Mouse (Mus musculus) urinary bladder, adult 2 months (tissue): Measurements from ENCODE around the gene Nsmce1. TPM values are rescaled to one million over a fixed set of nuclear protein-coding genes. Genes with fewer than 3 reads are reported as not detected.

ENCODE experiments used
- DNase-seq: peaks from one replicate; pipeline ENCODE4 v3.0.0; 2022; ENCODE audit warnings: low spot score
- polyA plus RNA-seq: library from polyadenylated mRNA; depleted of rRNA; stranded (reverse); fragments of >200 nt; gene quantifications from 2 replicates; pipeline ENCODE4 v1.2.3, GENCODE M21; 2012; rRNA removed

Gene Nsmce1
- 57.6 and 57.9 TPM in 2 replicates for polyA plus RNA-seq

DNA sequence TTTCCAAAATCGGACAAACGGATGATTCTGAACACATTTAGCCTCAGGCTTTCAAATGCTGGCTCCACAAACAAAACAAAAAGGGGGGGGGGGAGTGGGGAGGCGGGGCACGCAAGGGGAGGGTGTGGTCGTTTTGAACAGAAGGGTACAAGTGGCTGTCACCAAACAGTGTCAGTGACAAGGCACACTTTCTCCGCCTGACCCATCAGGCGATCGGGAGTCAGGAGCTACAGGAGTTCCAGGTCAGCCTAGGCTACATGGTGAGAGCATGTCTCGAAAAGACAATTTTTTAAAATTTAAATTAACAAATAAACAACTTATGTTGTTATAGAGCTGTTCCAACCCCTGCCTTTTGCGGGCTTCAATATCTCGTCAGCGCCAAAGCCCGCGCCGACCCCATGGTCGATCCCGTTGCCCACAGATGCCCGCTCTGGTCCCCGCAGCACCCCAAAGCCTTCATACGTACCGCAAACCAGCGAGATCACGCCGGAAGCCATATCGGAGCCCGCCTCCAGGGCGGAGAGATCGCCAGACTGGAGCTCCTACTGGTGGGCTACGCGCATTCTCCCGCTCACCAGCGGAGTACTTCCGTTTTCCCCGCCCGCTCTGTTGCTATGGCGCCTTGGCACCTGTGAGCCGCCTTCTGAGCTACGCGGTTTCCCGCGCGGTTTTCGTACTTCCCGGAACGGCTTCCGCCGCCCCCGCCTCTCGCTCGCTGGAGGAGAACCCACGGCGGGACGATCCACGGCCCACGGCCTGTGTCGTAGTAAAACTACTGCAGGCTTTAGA is at the start of gene Nsmce1:
Gene Nsmce1 (minus strand): TSS at position 650 of the 789 bp plus-strand sequence.
- peak; percentile 81 for DNase-seq

DNA sequence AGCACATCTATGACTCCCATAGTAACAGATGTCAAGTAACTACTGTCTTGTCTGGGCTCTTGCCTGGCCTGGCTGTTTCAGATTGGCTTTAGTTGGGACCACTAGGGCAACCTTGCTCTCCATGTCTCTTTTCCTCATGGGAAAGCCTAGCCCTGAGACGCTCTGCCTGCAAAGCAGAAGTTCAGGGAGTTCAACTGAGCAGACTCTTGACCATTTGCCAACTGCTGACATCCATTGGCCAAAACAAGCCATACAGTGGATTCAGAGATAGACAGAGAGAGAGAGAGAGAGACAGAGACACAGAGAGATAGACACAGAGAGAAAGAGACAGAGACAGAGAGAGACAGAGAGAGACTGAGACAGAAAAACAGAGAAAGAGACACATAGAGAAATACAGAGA is 49.6 kb upstream of the Nsmce1 start:
- no peak for DNase-seq

- no peak for DNase-seq
Measured at GRCm38 (mm10) chr7:125539351-125539750, 48.0 kb upstream of the Nsmce1 start.

DNA sequence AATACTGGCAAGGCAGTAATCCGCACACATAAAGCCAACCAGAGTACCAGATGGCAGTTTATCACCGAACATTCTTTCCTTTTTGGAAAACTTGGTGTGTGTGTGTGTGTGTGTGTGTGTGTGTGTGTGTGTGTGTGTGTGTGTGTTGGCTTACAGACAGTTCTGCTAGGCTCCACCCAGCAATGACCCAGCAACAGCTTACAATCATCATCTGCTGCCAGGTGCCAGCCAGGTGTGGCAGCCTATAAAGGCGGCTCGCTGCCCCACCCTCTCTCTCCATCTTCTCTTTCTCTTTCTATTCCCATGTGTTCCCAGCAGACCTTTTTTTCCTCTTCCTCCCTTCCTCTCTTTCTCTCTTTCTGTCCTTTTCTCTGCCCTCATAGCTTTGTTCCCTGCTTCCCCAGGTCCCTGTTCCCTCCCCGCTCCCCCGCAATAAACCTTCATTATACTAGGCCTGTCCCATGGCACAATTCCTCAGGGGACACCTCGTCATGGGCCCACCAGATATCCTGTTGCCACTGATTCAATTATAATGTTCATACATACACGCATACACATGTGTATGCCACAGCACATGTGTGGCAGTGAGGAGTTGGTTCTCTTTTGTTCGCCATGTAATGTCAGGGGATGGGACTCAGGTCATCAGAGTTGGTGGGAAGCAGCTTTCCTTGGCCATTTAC is 36.6 kb upstream of the Nsmce1 start:
- DNase-seq, result no peak

- DNase-seq, result no peak
Measured at GRCm38 (mm10) chr7:125527186-125527585, 35.8 kb upstream of the Nsmce1 start.

GRCm38 (mm10) chr7:125523051-125523450 is 31.7 kb upstream of the Nsmce1 start:
- DNase-seq, result no peak

GRCm38 (mm10) chr7:125519715-125520114 is 28.3 kb upstream of the Nsmce1 start:
- DNase-seq, result no peak

DNA sequence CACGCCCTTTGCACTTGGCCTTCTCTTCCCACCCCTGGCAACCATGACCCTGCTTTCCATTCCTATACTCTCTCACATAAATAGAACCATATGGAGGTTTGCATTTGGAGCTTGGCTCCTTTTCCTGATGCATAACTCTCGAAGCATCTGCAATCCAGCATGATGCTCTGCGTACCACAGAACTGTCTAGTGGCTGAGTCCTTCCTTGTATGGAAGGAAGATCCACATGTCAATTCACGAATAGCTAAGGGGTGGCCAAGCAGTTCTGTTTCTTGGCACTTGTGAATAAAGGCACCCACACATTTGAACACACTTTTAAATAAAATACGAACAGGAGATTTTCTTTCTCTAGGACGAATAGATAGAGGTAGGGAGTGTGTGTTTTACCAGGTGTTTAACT is 26.1 kb upstream of the Nsmce1 start:
- DNase-seq, result no peak

- DNase-seq, result no peak
Measured at GRCm38 (mm10) chr7:125516723-125517122, 25.3 kb upstream of the Nsmce1 start.

DNA sequence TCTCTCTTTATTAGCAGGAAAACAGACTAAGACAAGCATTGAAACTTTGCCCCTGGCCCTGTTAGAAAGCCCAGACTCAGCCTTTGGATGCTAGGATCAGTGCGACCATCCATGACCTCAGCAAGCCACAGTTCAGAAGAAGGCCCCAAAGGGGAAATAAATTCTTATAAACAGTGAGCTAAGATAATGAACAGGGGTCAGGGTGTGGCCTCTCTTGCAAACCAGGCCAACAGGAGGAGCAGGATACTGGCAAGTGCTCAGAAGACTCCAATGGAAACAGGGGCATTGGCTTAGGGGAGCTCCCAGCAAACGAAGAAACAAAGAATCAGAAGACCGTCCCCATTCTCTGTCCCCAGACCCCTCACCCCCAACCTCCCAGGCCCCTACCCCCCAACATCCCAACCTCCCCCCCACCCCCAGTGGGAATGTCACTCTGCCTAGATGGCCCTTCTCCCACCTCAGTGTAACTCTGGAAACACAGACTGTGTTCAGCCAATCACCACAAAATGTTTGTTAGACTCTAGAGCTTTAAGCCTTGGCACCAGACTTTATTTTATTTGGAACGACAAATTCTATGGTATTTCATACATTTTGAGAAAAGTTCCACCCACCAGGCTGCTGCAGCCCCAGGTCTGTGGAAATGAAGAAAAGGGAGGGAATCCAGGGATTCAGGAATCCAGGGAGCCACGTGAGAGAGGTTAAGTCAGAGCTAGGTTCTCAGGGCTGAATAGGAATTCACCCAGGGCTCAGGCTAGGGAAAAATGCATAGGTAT is 23.9 kb upstream of the Nsmce1 start:
- DNase-seq, result no peak

- DNase-seq, result no peak
Measured at GRCm38 (mm10) chr7:125511852-125512251, 20.5 kb upstream of the Nsmce1 start.

DNA sequence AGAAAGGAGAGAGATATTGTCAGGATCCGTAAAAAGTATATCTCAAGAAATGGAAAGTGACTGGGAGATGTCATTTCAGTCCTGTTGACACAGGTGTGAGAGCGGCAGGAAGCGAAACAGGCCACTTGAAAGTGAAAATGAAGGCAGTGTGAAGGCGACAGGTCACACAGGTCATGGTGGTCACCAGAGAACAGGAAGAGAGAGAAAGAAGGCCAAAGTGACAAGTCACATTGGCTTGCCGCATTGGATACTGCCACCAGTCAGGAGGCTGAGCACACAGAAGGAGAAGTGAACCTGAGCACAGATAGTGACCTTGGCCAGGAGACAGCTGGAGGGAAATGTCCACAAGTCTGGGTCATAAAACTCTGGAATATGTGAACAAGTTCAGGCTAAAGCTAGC is 20.0 kb upstream of the Nsmce1 start:
- no peak for DNase-seq

DNA sequence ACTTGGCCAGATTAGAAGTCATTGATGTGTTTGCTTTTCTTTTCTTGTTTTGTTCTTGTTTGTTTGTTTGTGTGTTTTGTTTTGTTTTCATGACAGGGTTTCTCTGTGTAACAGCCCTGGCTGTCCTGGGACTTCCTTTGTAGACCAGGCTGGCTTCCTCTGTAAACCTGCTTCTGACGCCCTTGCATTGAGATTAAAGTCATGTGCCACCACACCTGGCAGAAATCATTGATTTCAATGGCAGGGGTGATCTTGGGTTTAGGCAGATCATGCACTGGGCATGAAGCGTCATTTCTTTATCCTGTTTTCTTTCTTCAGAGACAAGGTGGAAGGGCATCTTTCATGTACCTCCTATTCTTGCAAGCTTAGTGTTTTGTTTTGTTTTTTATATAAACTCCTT is 15.9 kb upstream of the Nsmce1 start:
- no peak for DNase-seq

DNA sequence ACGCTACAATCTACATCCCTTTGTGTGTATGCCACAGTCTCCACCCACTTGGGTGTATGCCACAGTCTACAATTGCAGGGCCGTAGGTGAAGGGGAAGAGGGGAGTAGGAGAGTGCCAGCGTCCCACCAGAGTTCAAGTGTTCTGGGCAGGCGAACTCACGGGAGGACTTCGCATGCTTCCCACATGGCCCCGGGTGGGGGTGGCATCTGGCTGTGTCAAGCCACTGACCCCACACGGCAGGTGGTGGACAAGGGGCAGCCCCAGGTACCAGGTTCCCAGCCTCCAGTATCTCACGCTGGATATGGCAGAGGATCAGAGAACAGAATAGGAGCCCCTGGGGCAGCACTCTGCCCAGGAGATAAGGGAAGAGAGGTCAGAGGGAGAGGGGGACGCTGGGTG is 14.2 kb upstream of the Nsmce1 start:
- no peak for DNase-seq

GRCm38 (mm10) chr7:125504618-125505017 is 13.2 kb upstream of the Nsmce1 start:
- no peak for DNase-seq

GRCm38 (mm10) chr7:125503374-125504092 is 12.1 kb upstream of the Nsmce1 start:
- DNase-seq, result no peak

- DNase-seq, result no peak
Measured at GRCm38 (mm10) chr7:125500879-125501278, 9.5 kb upstream of the Nsmce1 start.

- no peak for DNase-seq
Measured at GRCm38 (mm10) chr7:125499927-125500868, 8.8 kb upstream of the Nsmce1 start.

GRCm38 (mm10) chr7:125495864-125496440 is 4.6 kb upstream of the Nsmce1 start:
- no peak for DNase-seq

DNA sequence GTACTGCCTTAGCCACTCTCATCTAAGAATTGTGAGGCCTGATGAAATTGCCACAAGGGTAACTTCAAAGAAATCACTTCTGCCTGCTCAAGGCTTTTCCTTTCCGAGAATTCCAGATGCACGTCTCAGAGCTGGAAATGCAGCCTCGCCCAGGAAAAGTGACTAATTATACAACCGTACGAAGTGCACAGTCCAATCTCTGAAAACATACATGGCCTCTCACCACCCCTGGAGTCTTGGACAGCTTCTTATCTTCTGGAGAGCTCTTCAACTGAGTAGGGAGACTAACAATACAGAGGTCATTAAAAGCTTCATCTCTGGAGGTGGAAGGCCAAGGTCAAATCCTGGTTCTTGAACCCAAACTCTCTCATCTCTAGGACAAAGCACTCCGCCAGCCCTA is 1.2 kb upstream of the Nsmce1 start:
- no peak for DNase-seq
